Mouse (Mus musculus): ENCODE data around the gene Ensa.
"Not testable (repeated sequence)": the region's sequence is repeated elsewhere in the genome, so short reads cannot be mapped to it uniquely, and the experiment has no call there.

The Ensa gene

DNA sequence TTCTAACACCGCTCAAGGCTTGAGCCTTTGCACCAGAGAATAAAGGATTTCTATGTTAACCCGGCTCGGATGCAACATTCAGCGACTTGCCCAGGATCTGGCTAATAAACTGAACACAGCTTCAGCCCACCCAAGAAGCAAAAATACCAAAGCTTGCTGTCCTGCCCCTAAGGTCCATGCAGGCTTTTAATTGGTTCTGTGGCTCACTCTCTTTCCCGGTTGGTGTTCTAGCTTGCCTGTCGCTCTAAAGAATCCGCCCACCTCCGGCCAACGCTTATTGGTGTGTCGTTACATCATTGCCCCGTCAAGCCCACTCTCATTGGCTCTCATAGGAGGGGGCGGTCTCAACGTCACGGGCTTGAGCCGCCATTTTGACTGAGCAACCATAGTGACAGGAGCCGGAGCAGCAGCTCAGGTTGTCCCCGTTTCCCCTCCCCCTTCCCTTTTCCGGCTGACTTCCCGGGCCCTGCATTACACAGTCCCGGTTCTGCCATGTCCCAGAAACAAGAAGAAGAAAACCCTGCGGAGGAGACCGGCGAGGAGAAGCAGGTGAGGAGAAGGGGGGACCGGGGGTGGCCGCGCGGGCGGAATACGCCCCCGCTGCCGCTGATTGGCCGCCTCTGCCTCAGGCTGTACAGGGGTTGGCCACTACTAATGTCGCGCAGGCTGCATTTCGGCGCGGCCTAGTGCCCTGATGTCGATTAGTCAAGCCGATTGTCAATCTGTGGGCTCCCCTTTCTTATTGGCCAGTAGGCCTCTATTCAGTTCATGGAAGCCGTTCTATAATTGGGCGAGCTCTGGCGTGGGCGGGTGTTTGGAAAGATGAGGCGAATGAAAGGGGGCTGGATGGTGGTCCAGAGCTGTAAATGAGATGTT, at the start of gene Ensa:
Gene Ensa, plus strand, starts transcription at position 366 of the 876 bp plus-strand sequence.
- DNase-seq: peak; percentile 94

DNA sequence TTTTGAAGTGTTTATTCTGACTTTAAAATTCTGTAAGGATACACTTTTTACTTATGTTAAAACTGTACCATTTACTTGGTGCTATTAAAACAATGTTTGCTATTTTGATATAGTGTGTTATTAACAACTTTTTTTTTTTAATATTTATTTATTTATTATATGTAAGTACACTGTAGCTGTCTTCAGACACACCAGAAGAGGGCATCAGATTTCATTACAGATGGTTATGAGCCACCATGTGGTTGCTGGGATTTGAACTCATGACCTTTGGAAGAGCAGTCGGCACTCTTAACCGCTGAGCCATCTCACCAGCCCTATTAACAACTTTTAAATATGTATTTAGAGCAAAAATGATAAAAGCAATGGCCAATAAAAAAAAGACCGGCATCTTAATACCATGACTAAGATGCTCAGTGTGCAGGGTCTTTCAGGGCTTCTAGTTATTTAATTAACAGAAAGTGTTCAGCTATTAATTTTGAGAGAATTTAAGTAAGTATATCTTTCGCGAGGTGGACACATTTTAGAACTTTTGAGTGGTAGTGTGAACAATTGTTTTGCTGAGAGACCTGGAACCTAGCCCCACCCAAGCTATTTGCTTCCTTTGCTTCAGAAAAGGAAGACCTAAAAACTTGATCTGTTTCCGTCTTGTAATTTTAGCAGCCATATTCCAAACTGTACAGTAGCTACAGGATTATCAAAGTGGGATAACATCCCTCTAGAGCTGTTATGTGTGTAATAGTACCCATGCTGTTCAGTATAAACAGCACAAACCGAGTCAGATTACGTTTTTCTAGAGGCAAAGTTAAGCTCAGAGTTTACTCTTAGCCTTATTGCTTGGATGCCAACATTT, 36.8 kb upstream of the Ensa start:
- DNase-seq: no peak

DNA sequence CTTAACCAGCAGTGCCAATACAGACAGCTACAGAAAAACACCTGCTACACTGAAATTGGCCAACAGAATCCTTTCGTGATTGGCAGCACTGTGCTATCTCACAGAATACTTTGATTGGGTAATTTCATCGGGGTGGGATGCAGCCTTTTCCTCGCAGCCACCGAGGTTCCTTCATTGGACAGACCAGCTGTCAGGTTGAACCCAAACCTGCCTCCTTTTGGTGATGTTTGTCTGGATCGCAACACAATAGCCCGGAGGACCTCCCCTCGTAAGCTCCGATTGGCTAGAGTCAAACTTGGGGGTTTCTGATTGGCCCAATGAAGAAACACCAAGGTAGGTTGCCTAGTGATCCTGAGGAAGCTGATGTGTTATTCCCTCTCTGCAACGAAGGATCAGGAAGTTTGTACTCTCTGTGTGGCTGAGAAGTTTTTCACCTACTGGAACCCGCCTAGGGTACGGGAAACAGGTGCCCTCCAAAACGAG, 36.1 kb upstream of the Ensa start, which contains the start of gene Golph3l:
Gene Golph3l, plus strand, starts transcription at position 331 of the 483 bp plus-strand sequence.
- peak; percentile 86 for DNase-seq

DNA sequence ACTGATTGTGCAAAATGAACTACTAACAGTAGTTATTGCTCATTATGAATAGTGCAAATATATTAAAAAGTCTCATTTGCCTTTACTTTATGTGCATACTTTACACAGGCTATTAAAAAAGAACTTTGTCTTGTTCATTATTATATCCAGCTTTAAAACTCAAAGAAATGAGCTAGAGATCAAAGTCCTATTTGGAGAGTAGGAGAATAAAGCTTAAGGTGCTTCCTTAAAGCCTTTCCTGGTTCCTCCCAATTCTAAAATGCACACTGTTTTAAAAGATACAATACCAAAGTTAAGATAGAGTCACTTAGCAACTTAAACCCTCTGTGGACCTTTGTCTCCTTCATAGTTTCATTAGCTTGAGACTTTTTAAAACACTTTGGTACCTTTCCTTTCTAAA, 26.1 kb upstream of the Ensa start:
- no peak for DNase-seq

DNA sequence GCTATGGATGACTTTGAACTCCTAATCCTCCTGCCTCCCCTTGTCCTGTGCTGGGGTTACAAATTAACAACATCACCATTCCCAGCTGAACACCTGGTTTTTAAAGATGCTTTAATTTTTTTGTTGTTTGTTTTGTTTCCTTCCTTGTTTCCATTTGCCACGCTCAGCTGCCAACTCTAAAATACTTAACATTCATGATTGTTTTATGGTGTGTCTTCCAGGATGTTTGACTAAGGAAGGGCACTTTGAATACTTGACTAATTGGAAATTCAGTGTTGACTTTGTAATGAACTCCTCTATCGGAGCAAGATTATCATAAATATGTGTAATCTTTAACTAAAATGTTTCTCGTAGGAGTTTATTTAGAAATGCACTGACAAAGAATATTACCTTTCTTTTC, 23.5 kb upstream of the Ensa start:
- DNase-seq: no peak

DNA sequence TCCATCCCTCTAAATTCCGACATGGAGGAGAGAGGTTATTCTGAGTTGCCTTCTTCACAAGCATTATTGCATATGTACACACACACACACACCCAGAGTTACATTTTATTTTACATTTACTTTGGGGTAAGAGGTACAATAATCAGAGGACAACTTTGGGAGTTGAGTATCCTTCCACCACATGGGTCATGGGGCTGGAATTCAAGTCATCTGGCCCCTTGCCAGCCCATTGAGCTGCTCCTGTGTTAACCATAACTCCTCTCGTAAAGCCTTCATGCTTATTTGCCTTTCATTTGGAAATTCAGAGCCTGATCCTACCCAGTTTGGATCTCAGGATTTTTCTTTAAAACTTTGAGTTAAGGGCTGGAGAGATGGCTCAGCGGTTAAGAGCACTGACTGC, 18.7 kb upstream of the Ensa start:
- no peak for DNase-seq

DNA sequence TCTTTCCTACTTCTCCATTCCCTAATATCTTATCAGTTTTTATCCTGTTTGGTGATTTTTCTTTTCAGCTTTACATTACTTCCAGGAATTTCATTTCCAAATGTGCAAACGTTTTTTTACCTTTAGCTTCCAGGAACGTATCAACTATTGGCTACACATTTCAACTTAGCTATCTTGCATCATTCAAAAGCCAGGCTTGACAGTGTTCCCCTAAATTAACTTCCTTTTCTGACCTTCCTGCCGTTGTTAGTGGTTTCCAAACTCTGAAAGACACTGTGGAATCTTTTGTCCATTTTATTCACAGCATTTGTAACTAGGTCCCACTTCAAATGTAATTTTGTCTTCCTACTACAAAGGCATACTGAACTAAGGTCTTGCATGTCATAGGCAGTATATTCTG, 15.6 kb upstream of the Ensa start:
- DNase-seq: no peak

DNA sequence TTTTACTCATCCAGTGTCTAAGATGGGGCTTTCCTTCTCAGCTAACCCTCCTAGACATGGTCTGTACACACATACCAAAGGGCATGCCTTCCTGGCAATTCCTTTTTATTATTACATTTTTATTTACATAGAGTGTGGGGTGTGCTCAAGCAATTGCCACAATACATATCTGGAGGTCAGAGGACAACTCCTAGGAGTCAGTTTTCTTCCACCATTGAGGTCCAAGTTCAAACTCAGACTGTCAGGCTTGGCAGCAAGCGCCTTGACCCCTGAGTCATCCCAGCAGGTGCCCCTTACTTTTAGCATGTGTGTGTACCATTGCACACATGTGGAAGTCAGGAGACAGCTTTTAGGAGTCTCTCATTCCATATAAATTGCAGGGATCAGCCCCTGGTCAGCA, 10.8 kb upstream of the Ensa start:
- DNase-seq: no peak

DNA sequence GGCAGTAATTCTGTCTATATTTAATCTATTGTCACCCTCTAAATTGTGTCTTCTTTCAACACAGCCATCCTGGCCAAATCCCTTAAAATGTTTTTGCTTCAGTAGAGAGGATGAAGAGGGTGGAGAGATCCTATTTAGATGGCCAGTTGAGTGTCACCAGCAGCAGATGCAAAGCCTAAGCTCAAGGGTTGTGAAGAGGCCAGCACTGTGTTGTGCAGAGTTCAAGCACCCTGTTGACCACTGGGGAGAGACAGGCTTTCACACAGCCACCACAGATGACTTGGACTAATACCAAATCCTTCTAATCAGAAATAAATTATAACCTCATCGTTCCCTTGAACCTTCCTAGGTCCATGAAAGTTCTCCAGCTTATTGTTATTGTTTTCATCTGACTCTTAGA, 6.3 kb upstream of the Ensa start:
- DNase-seq: no peak

DNA sequence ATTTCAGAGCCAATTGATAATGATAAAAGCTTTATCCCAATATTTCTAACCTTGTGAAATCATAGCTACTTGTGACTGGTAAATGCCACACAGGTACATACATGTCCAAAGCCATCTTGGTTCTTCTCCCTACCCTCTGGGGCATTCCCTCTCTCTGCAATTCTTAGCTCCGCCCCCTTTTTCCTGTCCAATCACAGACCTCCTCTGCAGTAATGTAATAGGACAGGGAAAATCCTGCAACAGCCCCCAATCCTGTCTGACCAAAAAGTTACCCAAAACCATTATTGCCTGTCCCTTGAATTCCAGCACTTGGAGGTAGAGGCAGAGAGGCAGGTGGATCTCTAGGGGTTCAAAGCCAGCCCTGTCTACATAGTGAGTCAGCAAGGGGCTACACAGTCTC, 3.6 kb upstream of the Ensa start:
- DNase-seq: no peak

DNA sequence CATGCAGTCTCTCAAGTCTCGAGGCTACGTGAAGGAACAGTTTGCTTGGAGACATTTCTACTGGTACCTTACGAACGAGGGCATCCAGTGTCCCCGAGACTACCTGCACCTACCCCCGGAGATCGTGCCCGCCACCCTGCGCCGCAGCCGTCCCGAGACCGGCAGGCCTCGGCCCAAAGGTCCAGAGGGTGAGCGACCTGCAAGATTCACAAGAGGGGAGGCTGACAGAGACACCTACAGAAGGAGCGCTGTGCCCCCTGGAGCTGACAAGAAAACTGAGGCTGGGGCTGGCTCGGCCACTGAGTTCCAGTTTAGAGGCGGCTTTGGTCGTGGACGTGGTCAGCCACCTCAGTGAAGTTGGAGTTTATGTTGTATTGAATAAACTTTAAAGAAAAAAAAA, 2.4 kb upstream of the Ensa start:
- peak; percentile 18 for DNase-seq

DNA sequence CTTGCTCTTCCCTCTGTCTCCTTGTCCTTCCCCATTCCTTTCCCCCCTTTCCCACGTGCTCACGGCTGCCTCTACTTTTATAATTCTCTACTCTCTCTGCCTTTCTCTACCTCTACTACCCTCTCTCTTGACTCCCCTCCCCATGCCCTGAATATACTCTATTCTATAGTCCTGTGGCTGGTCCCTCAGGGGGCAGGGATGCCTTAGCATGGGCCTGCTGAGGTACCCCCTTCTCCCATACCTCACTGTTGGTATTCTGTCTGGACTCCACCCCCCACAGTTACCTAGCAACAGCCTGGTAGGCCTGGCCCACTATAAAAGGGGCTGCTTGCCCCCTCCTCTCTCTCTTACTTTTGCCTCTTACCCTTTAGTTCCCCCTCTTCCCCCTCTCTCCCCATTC, 1.2 kb upstream of the Ensa start:
- DNase-seq: no peak

DNA sequence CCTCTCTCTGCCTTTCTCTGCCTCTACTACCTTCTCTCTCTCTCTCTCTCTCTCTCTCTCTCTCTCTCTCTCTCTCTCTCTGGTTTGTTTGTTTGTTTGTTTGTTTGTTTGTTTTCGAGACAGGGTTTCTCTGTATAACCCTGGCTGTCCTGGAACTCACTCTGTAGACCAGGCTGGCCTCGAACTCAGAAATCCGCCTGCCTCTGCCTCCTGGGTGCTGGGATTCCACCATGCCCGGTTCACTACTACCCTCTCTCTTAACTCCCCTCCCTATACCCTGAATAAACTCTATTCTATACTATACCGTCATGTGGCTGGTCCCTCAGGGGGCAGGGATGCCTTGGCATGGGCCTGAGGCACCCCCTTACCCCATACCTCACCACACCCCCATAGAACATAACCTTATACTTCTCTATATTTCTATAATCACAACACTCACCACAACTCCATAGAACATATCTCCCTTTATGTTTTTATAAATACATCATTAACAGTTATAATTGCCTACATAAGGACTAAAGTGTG, 740 bp upstream of the Ensa start:
- not testable (repeated sequence) for DNase-seq

DNA sequence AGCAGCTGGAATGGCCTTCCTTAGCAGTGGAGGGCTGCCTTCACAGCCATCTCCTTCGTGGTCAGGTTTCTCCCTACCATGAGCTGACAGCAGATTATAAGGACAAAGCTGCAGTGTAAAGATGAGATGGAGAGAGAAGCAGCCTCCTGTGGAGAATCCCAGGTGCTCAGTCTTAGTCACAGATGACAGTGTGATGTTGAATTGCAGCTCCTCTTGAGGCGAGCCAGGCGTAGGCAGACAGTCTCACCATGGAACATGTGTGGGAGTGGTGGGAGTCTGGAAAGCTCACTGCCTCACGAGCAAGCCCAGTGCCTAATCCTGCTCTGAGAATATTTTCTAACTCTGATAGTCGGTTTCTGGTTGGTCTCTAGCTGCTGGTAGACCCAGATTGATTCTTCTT, 3.0 kb downstream of the Ensa start:
- no peak for DNase-seq

DNA sequence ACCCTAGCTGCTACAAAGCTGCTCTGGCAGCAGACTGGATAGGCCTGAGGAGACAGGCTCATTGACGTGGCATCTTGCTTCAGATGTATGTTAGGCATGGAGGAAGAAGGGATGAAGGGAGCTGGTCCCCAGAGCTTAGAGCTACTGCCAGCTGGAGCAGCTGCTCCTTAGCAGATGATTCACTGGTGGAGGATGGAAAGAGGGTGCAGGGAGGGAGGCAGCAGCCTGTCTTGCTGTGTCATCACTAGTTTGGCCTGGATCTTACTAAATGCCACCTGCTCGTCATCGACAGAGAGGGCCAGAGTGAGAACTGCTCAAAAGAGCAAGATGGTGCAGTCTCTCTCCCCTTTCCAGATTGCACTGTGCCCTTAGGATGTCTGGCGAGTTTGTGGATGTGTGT, 5.0 kb downstream of the Ensa start:
- no peak for DNase-seq

DNA sequence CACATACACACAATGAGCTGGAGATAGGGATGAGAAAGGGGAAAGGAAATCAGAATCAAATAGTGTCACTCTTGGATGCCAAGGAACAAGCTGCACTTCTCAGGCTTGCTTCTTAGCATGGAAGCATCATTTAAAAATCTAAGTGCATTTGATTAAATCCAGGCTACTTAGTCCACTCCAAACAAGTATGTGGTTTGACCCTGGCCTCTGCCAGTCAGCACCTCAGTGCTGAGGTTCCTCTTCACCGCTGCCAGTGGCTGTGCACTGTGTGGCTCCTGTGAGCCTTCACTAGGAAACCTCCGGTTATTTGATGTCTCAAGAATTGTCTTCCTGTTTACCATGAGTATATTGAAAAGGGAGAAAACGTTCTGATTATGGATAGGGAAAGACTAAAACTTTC, 6.1 kb downstream of the Ensa start:
- no peak for DNase-seq

DNA sequence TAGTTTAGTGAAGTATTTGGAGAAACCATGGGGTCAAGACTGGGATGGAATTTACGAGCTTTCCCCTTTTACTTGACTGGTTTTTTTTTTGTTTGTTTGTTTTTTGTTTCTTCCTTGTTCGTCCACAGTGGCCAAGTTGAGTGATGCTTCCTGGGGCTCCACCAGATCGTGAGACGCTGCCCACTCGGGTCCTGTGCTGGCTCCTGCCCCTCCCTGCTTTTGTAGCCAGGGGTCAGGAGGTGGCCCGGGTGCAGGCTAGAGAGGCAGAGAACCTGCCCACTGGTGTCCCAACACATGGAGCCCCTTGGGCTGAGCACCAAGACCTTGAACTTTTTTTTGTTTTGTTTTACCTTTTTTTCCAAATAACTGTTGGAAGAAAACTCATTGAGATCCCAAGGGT, 6.5 kb downstream of the Ensa start:
- no peak for DNase-seq

DNA sequence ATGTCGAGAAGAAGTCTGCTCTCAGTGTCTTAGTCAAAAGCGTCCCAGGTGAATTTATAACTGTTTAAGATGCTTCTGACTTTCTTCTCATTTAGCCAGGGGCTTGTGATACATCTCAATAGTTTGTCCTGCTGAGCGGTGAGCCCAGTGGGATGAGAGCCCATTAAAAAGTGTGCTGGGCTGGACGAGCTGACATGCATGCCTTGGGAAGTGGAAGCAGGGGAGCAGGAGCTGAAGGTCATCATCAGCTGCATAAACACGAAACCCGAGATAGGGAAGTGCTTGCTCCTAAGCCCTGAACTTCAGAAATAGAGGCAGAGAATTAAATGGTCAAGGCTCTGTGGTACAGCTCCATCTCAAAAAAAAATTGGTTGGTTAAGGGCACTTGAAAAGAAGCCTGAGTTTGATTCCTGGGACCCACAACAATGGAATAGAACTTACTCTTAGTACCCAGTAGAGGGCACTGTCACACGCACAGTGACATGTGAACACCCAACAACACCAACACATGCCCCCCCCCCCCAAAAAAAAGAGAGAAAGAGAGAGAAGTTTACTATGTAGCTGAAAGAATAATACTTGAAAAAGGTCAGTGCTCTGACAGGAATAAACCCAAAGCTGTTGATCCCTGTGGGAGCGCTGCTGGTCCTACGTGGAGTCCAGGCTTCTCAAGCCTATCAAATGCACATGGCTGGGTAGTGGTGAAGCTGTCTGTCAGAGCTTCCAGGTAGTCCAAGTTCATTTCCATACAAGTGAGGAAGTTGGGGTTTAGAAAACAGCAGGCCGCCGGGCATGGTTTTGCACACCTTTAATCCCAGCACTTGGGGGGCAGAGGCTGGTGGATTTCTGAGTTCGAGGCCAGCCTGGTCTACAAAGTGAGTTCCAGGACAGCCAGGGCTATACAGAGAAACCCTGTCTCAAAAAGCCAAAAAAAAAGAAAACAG, 8.1 kb downstream of the Ensa start:
- DNase-seq: no peak

DNA sequence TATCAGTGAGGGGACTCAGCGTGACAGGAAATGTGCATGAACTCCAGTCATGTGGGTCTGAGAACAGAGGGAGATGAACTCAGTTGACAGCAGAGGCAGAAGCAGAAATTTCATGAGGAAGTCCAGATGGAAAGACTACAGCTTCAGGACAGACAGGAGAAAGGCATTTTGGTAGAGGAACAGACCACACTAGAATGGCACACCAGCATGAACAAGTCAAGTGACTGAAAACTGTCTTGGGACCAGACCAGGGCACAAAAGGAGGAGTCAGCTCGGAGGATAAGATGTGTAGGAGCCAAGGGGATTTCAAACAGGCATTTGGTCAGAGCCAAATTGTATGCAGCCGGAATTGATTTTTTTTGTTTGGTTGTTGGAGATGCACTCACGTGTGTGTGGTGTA, 10.8 kb downstream of the Ensa start:
- DNase-seq: no peak

DNA sequence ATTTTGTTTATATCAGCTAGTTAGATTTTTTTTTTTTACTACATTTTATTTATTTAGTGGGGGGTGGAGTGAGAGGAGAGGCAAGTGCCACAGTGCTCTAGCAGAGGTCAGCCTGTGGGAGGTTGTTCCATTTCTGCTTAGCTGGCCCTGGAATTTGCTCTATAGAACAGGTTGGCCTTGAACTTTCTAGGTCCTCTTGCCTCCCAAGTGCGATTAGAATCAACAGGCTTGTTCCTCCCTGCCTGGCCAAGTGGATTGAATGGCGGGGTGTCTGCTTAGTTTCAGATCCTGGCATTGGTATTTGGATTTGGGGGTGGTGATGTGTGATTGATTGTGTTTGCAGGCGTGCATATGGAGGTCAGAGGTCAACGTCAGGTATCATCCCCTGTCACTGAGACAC, 11.3 kb downstream of the Ensa start:
- no peak for DNase-seq

DNA sequence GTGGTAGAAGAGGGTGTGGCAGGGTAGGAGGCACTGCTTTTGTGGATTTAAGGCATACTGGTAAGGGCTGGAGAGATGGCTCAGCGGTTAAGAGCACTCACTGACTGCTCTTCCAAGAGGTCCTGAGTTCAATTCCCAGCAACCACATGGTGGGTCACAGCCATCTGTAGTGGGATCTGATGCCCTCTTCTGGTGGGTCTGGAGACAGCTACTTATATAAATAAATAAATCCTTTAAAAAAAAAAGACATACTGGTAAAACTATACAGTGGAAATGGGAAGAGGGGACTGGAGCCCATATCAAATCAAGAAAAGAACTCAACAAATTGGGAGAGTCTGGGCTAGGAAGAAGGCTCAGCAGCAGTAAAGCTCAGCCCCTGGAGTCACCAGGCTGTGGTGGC, 14.9 kb downstream of the Ensa start:
- DNase-seq: no peak

DNA sequence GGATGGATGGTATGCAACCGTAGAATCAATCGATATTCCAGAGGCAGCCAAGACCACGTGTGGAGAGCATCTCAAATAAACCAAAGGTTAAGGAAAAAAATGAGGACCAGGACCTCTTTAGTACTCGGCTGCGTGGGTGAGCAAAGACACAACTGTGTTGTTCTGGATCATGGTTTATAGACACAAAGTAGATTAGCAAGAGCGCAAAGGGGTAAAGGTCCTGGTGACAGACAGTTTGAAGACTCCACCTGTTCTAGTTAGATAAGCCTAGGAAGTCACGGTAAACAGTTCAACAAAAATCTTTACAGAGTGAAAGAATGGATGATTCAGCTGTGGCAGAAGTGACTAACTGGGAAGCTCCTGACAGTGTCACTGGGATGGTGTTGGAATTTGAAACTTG, 18.3 kb downstream of the Ensa start:
- DNase-seq: no peak
